22 mouse cellular contexts compared by ENCODE assay signal in the genomic region with DNA sequence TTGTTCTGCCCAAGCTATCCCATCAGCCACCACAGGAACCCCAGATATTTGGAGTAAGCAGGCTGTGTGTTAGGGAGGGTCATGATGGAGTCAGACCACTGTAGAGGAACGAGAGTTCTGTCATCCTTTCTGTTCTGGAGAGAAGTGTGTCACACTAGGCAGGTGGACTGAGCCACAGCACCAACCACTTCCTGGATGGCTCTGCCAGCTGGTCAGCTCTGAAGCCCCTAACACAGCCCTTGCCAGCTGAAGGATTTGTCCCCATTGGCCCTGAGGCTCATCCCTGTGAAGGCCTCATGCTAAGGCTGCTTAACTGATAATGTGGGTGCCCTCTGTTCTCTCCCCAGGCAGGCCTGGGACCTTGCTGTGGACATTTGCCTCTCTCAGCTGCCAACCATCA.
DNase-seq lines count a peak whose midpoint lies in the region; ATAC-seq and TF ChIP-seq lines count a peak whose summit lies in the region.
"Had no signal": no experiment of that assay in that cellular context is flagged by ENCODE, and none has a peak within 500 bp of the region (broad histone marks: within the 10 kb centered on the region; RNA-seq: fewer than 3 reads in every experiment).

No protein-coding gene starts in this region.

- no peak for DNase-seq in hindbrain, postnatal 0 days (ENCODE audit: low spot score)
- peak; percentile 10 for DNase-seq in 416B (ENCODE audit: low read depth)
- no peak for DNase-seq in kidney, adult 8-10 months
- no peak for DNase-seq in retina, embryonic 14.5 days (ENCODE audit: low spot score)
- DNase-seq: adrenal gland, postnatal 25 days; cerebellum, adult 8-10 months; cerebellum, postnatal 36 days; gastrocnemius, postnatal 10 days; gastrocnemius, postnatal 36 days; heart, adult 2 months; heart, postnatal 14 days had no signal

- no peak overlapping the region for H3K4me2 ChIP-seq in hindbrain, embryonic 13.5 days
- no peak overlapping the region for H3K4me2 ChIP-seq in hindbrain, postnatal 0 days (ENCODE audit: low read depth, low read length)
- H3K4me2 ChIP-seq: forebrain, embryonic 15.5 days; heart, embryonic 13.5 days; hindbrain, embryonic 12.5 days had no signal

- TF ChIP-seq POLR2A in cortical plate, adult 2 months (IDR thresholded peaks at IDR 0.05; ENCODE audit: extremely low read depth, insufficient read depth, low read length), result no peak

- WGBS in hindbrain, embryonic 13.5 days, result 91% methylated on average over 1 of the region's 1 CpGs
- 84% methylated on average over 1 of the region's 1 CpGs for WGBS in hindbrain, postnatal 0 days

- H3K4me3 ChIP-seq in hindbrain, embryonic 13.5 days, result no peak overlapping the region
- H3K4me3 ChIP-seq in hindbrain, postnatal 0 days (ENCODE audit: low read length), result no peak overlapping the region
- no peak overlapping the region for H3K4me3 ChIP-seq in cortical plate, adult 2 months (ENCODE audit: insufficient read depth, low read length)
- H3K4me3 ChIP-seq: forebrain, embryonic 10.5 days; forebrain, embryonic 15.5 days; heart, adult 2 months; heart, embryonic 10.5 days; heart, embryonic 13.5 days; hindbrain, embryonic 12.5 days had no signal

- H3K4me1 ChIP-seq in hindbrain, embryonic 13.5 days (replicated peaks), result peaks cover 31% of the 10 kb centered on the region
- H3K4me1 ChIP-seq in hindbrain, postnatal 0 days (ENCODE audit: insufficient read depth, low read length), result no peaks in the 10 kb centered on the region
- H3K4me1 ChIP-seq in cortical plate, adult 2 months (ENCODE audit: control insufficient read depth, insufficient read depth, low read length), result peaks cover 13% of the 10 kb centered on the region

- no peak for TF ChIP-seq CTCF in hindbrain, postnatal 0 days (IDR thresholded peaks at IDR 0.05; ENCODE audit: low read depth)
- TF ChIP-seq CTCF in cortical plate, adult 2 months (IDR thresholded peaks at IDR 0.05; ENCODE audit: extremely low read depth, insufficient read depth, low read length), result no peak

- no peak overlapping the region for H3K9ac ChIP-seq in hindbrain, embryonic 13.5 days
- no peak overlapping the region for H3K9ac ChIP-seq in hindbrain, postnatal 0 days (replicated peaks; ENCODE audit: low read length)
- H3K9ac ChIP-seq: forebrain, embryonic 15.5 days; heart, embryonic 13.5 days; hindbrain, embryonic 12.5 days had no signal

- H3K9me3 ChIP-seq in hindbrain, embryonic 13.5 days, result no peaks in the 10 kb centered on the region
- H3K9me3 ChIP-seq in hindbrain, postnatal 0 days (ENCODE audit: low read length), result no peaks in the 10 kb centered on the region
- H3K9me3 ChIP-seq: forebrain, embryonic 10.5 days; forebrain, embryonic 15.5 days; heart, embryonic 10.5 days; heart, embryonic 13.5 days; hindbrain, embryonic 12.5 days had no signal

- no peaks in the 10 kb centered on the region for H3K27me3 ChIP-seq in hindbrain, embryonic 13.5 days
- H3K27me3 ChIP-seq in hindbrain, postnatal 0 days (ENCODE audit: insufficient read depth, low read length), result no peaks in the 10 kb centered on the region
- H3K27me3 ChIP-seq: forebrain, embryonic 15.5 days; heart, embryonic 13.5 days; hindbrain, embryonic 12.5 days had no signal

- no peak for ATAC-seq in hindbrain, embryonic 13.5 days (ENCODE audit: low FRiP score)
- ATAC-seq in hindbrain, postnatal 0 days, result no peak
- ATAC-seq: activated CD4-positive, CD25-positive, alpha-beta regulatory T cell, adult 4 months; forebrain, embryonic 15.5 days; hindbrain, embryonic 16.5 days; inflammation-experienced regulatory T-cells, adult 6 months; intestine, embryonic 16.5 days had no signal

- peaks cover 13% of the 10 kb centered on the region for H3K36me3 ChIP-seq in hindbrain, embryonic 13.5 days
- H3K36me3 ChIP-seq in hindbrain, postnatal 0 days (ENCODE audit: insufficient read depth, low read length), result peaks cover 5% of the 10 kb centered on the region; the same call in 1 of the 2 replicates

- peak overlapping the region; percentile 13; the same call in 1 of the 2 replicates for H3K27ac ChIP-seq in hindbrain, embryonic 13.5 days
- H3K27ac ChIP-seq in hindbrain, postnatal 0 days, result no peak overlapping the region
- peak overlapping the region; percentile 0; the same call in 1 of the 2 replicates for H3K27ac ChIP-seq in cortical plate, adult 2 months (ENCODE audit: insufficient read depth, low read length)
- H3K27ac ChIP-seq: forebrain, embryonic 10.5 days; forebrain, embryonic 15.5 days; heart, adult 2 months; heart, embryonic 10.5 days; heart, embryonic 13.5 days; hindbrain, embryonic 12.5 days had no signal
